Mouse (Mus musculus) layer of hippocampus, adult 9-10 months (tissue): Measurements from ENCODE around the gene Olfr1215.
"Not testable (repeated sequence)": the region's sequence is repeated elsewhere in the genome, so short reads cannot be mapped to it uniquely, and the experiment has no call there.

Experiments used
- DNase-seq: peaks from one replicate; pipeline ENCODE4 v3.0.0; 2022; ENCODE audit warnings: low spot score

Olfr1215 gene

GRCm38 (mm10) chr2:89006873-89007272 lies at the start of gene Olfr1215:
Gene Olfr1215 (minus strand): TSS chr2:89006973.
- no peak for DNase-seq

- DNase-seq = no peak
These were observed 25.2 kb upstream of the Olfr1215 start, which contains the start of gene Olfr1217 for GRCm38 (mm10) chr2:89031965-89032364. Gene Olfr1217 (minus strand): TSS chr2:89032065.

- not testable (repeated sequence) for DNase-seq
These were observed 14.7 kb upstream of the Olfr1215 start for GRCm38 (mm10) chr2:89021436-89021835.

- no peak for DNase-seq
These were observed 11.5 kb upstream of the Olfr1215 start, which contains the start of gene Olfr1216 for GRCm38 (mm10) chr2:89018240-89018639. Gene Olfr1216 (minus strand): TSS chr2:89018340.

- DNase-seq = no peak
These were observed 14.2 kb downstream of the Olfr1215 start, which contains the start of gene Olfr1214 for GRCm38 (mm10) chr2:88992553-88992952. Gene Olfr1214 (minus strand): TSS chr2:88992653.

DNA sequence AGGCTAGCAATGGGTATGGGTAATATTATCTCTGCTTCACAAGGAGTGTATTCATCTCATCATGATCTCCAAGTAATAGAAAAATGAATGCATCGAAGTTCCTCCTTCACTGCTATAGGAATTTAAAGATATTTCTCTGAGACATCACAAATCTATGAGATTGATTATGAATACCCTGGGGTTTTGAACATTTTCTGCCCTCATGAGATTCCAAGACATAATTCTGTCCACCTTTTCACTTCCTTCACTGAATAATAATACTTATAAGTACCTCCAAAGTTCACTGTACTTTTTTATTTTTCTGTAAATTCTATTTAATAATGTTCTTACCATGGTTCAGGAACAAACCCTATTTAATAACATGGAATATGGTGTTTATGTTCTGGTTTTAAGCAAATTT lies 26.6 kb downstream of the Olfr1215 start, which contains the start of gene Gm13762:
Gm13762 (minus strand) TSS at position 101 of the 400 bp plus-strand sequence.
- DNase-seq = no peak

DNA sequence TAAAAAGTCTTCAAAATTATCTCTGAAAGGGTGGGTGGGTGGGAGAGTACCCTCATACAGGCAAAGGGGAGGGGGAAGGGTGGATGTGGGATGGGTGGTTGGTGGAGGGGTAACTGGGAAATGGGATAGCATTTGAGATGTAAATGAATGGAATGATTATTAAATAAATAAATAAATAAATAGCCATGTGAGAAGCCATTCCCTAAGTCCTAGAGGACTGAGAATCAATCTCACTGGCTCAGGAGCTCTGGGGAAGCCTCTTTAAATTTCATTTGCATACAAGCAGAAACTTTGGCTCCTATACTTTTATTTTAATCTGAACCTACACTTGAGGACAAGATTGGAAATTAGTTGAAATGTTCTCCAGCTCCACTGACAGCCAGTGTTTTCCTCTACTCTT lies 53.1 kb downstream of the Olfr1215 start, which contains the start of gene Olfr1212:
Olfr1212 (plus strand) TSS at position 301 of the 400 bp plus-strand sequence.
- no peak for DNase-seq
